Mouse (Mus musculus) cerebellum, adult 8-10 months (tissue): ENCODE measurements around the gene Cep44.

ENCODE experiments used
- DNase-seq: peaks from one replicate; pipeline ENCODE4 v3.0.0; 2022

The Cep44 gene

DNA sequence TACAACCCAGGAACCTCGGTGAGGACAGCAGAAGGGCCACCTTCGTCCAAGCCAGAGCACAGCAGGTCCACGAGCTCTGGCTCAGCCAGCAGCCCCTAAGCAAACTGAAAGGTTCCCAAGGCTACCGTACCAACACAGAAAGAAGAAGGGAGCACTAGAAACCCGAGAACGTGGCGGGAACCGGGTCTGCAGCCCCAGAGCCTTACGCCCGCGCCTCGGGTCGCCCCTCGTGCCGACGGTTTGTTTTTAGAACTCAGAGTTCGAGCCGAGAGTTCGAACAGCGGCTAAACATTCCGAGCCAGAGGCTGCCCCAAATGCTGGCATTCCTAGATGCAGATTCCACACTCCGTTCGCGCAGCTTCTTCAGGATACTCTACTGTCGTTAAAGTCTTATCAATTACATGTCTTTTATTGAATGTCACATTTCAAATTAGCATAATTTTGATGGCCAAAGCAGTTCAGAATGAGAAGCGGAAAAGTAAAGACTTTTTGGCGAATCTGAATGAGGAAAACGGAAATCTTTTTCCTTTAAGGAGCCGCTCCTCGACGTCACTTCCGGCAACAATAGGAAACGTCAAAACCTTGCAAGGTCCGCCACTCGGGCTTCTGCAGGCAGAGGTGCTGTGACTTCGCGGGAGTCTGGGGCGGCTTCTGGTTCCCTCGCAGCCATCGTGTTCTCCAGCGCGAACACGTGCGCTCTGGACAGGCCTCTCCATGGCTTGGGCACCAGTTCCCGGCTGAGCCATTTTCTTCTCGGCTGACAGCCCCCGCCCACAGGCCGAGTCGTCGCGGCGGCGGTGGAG is at the start of gene Cep44, which contains the start of gene Fbxo8:
Gene Cep44, minus strand, starts transcription at position 490 of the 803 bp plus-strand sequence.
Gene Fbxo8, plus strand, starts transcription at position 533 of the 803 bp plus-strand sequence.
- DNase-seq, result peak; percentile 83

DNA sequence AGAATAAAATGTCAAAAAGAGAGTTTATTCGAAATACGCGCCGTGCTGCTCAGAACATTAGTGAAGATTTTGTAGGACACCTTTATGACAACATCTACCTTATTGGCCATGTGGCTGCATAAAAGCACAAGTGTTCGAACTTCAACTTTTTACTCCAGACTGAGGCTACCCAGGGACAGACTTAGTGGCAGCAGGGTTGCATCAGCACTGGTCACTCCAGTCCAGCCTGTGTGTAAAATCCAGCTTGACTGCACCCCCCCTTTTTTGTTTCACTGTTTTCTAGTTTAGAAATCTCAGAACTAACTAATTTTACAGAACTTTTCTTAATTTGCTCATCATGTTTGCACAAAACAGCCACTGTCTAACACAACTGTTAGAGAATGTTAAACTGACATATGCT is 40.7 kb upstream of the Cep44 start:
- no peak for DNase-seq

DNA sequence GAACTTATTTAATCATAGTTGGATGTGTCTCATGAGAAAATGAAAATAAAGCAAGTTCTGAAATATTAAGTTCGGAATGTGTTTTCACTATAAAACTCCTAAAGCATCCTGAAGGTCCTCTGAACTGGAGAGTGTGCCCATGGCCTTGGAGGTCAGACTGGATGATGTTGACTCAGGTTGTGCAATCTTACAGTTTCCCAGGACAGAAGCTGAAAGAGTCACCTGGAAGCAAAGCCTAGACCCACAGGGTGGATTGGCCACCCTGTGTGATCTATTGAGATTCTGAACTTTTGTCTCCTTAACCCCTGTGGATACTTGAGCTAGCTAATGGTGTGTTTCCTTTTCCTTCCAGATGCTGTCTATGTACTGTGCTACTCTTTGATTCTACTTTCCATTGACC is 40.2 kb upstream of the Cep44 start:
- no peak for DNase-seq

DNA sequence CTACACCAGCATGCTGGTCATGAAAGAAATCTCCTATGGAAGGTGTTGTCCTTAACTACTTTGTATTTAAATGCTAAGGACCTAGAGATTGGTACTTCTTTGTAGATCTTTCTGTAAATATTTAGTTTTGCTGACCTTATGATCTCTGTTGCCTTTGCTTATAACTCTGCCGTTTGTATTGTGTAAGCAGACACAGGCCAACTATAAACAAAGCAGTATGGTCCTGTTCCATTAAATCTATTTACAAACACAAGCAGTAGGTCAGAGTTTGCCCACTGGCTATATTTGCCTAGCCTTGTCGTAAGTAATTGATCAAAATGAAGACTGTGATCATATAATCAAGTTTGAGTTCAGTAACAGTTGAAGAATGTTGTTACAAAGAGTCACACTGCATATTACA is 38.2 kb upstream of the Cep44 start:
- no peak for DNase-seq

DNA sequence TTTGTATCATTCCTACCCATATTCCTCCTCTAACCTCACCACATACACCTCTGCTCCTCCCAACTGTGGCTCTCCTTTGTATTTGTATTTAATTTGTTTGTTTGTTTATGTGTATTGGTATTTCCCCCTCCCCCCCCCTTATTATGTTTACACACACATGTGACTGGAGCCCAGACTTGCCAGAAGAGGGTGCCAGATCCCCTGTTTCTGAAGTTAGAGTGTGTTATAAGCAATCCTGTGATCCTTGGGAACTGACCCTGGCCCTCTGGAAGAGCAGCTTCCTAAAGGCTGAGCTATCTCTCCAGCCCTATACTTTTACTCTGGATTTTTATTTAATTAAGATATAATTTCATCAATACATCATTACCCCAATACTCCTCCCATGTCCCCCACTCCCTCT is 32.0 kb upstream of the Cep44 start:
- no peak for DNase-seq

DNA sequence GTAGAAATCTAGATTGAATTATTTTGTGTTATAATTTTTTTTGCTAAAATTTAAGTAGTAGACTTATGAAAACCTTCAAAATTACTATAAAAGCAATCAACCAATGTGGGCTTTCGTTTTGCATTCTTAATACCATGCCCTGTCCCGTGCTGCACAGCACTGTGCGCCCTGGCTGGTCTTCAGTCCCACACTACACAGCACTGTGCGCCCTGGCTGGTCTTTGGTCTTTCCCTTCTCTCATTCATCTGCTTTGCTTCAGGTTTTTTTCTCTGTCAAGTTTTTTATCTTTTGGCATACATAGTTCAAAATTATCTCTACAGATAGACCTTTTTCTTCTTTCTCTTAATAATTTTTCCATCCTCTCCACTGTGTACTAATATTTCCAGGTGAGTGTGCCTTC is 30.1 kb upstream of the Cep44 start:
- no peak for DNase-seq

DNA sequence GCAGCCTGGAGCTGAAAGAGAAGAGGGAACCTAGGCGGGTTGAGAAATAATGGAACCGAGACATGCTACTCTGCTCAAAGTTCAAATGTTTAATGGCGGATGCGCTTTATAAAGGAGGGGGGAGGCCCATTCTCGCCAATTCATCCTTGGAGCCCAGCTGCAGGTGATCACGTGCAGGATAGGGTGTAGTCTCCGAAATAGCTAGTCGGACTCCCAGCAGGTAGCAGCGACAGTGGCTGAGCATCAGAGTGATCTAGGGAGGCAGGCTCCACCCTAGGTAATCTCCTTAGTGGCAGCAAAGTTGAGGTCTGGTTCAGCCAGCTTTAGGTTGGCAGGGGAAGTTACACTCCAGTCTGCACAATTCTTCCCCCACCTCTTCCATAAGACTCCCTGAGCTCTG is 16.0 kb upstream of the Cep44 start:
- DNase-seq, result no peak

DNA sequence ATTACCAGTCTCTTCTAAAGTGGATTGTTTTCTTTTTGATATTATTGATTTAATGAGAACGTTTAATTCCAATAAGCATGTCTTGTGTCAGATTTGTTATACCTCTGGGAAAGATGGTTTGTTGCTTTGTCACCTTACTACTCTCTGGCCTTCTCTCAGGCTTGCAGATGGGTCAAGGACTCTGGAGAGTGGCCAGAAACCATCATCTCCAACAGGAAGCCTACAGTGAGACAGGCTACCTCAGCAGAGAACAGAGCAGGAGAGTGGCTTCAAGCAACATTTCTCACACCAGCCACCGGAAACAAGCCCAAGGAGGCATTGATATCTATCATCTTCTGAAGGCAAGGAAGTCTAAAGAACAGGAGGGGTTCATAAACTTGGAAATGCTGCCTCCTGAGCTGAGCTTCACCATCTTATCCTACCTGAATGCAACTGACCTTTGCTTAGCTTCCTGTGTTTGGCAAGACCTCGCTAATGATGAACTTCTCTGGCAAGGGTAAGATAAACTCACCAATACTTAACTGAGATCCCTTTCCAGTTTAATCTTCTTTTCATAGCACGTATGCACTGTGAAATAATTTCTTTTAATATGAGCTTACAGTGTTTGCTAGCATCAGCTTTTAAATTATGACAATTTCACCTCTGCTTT is 13.7 kb upstream of the Cep44 start:
- peak; percentile 43 for DNase-seq

DNA sequence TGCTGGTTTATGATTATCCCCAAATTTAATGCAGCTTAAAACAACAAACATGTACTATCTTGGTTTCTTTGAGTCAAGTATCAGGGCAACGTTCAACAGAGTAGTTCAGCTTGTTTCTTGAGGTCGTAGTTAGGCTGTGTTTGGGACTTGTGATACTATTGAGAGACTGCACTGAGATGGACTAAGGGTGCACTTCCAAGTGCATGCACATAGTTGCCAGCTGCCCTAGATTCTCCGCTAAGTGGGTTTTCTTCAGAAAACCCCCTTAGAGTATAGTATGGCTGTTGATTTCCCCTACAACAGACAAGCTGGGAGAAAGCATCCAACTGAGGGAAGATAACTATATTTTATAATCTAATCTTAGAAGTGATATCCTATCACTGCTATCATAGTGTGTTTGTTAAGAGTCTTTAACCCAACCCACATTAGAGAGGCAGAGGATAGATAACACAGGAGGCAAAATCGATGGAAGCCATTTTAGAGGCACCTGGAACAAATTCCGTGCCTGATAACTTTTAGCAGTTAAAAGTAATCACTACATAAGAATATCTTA is 1.8 kb upstream of the Cep44 start:
- DNase-seq, result no peak

DNA sequence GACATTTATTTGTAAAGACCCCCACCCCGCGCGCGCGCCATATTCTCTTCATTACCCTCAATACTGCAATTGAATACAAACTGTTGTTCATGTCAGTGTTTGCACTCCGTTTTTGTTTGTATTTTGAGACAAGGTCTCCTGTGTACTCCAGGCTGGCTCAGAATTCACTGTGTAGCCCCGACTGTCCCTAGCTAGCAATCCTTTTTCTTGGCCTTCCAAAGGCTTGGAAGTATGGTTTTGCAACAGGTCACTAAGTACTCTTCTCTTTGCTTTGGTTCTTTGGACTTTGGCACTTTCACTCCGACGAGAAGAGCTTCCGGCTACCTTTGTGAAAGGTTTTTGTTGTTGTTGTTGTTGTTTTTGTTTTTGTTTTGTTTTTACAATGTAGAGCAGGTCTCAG is 1.2 kb upstream of the Cep44 start:
- DNase-seq, result no peak

DNA sequence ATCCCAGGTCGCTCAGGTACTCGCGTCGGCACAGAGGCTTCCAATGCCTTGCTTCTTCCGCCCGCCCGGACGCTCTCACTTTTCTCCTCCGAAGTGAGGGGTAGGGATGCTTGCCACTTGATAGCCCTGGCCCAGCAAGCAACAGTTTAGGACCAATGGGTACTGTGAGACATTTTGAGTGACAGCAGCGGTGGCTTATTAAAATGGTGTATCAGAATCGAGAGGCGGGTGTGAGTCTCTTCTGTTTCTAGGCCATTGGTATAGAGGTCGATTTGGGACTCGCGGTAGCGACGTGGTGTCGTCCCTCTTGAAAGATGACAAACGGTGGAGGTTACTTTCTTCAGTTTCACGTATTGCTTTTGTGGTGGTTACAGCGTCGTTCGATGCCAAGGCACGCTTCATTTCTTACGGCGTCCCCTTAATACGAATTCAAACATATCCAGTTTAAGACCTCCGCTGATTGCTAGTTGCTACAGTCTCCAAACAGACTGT is 560 bp upstream of the Cep44 start:
- peak; percentile 86 for DNase-seq

DNA sequence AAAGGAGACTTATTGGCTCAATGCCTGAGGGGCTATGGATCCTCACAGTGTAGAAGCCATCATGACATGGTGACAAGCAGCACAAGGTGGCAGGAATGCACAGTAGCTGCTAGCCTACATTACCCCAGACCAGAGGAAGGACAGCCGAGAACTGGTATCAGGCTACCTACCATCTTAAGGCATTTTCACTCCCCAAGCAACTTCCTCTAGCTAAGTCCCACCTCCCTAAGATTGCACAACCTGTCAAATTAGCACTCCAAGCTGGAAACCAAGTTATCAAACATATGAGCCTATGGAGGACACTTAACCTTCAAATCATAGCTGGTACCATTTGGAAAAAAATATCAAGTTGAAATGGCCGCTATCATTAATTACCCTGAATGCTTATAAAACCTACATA is 3.0 kb downstream of the Cep44 start:
- no peak for DNase-seq

DNA sequence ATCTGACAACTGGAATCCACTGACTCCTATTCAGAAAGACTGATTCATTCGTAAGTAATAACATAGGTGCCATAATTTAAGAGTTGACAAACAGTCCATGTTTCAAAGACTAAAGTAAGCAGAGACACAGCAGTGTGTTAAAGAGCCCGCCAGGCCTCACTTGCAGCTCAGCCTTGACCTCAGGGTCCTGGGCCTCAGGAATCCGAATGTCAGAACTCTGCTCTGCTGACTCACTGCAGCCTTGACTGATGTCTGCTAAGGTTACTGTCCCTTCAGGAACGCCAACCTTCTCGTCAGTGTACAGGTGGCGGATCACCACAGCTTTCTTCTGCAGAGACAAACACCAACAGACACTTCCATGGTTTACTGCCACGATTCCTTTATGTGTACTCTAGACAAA is 10.1 kb downstream of the Cep44 start:
- DNase-seq, result no peak

DNA sequence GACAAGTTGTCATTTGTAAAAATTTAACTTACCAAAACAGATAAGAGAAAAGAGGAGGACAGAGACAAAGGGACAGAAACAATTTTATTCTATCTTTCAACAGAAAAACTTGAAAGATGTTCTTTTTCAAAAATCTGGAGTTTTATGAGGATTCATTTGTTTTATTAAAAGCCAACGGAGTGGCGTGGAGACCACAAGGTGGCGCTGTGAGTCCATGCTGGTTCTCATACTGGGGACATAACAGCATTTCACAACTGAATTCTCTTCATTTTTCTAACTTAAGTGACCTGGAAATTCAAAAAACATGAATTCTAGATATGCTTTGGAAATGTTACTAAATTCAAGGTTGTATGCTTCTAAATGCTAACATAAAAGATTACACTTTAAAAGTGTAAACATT is 20.5 kb downstream of the Cep44 start:
- peak; percentile 27 for DNase-seq

DNA sequence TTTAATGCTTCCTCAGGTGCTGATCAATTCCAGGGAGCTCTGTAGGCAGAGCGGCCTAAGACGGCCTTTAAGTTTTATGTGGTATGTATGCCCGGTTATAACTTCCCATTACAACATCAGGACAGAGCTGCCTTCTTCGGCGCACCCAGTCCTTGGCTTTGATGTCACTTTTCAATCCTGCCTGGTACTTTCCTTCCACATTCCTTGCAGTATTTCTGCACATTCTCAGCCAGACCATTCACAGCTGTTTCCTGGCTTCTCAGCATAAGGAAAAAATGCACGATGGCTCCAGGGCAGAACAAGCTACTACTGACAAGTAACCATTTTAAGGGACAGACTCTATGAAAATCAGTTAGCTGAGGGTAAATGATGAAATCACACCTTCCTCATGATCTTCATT is 22.0 kb downstream of the Cep44 start:
- DNase-seq, result no peak

DNA sequence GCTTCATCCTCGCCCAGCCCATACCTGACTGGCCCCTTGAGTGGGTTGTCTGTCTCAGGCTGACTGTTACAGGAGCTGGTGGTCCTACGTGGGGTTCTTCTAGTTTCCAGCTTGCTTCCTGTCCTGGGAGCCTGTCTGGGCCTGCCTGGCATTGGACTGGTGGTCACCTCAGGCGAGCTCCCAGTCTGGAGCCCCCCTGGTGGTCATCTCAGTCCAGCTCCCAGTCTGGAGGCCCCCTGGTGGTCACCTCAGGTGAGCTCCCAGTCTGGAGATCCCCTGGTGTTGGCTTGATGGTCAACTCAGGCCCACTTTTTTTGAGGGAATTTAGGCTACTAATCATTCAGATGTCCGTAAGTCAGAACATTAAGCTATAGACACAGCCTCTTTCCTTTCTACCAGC is 29.8 kb downstream of the Cep44 start:
- no peak for DNase-seq

DNA sequence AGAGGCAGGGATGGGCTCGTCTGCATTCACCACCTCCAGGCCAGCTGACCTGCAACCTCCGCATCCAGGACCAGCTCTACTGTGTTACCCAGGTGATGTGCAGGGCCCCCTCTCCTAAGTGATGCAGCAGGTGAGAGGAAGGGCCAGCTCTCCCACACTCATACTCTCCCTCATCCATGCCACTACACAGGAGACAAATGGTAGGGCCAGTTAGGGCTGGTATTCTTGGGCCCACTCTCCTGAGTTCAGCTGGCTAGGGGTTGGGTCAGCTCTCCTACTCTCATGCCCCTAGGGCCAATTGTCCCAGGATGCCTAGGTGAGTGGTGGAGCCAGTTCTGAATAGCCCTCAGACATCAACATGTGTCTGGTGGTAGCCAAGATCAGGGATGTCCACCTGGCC is 30.6 kb downstream of the Cep44 start:
- DNase-seq, result no peak

DNA sequence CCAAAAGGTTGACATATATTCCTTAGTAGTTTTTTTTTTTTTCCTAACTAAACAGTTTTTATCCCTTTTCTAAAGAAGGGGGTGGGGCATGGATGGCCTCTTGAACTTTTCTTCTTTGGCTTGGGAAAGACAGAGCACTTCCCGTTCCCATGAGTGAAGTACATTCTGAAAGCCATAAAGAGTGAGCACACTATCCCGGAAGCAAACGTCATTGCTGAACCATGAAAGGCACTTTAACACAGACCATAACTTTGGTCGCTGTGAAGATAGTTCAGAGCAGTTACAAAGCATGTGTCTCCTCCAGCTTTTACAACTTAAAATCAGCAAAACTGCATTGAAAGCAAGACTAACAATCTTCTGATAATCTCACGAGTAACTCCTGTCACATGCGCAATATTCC is 32.0 kb downstream of the Cep44 start:
- no peak for DNase-seq

DNA sequence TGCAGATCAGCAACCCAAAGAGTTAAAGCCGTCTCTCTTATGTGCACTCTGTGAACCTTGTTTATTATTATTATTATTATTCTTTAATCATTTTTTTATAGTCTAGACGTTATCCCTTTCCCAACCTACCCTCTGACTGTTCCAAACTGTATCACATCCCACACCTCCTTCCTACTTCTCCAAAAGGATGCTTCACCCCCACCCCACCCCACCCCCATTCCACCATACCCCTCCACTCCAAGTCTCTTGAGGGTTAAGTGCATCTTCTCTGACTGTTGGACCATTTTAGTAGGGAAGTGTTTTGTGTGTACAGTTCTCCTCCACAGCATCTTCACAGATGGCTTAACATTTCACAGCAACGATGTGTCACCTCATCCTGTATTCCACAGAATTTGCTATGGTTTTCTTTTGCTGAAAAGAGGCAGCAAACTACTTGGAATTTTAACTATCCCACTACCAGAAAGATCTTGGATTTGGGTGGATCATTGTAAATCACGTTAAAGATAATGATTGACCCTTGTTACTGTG is 41.8 kb downstream of the Cep44 start:
- no peak for DNase-seq

DNA sequence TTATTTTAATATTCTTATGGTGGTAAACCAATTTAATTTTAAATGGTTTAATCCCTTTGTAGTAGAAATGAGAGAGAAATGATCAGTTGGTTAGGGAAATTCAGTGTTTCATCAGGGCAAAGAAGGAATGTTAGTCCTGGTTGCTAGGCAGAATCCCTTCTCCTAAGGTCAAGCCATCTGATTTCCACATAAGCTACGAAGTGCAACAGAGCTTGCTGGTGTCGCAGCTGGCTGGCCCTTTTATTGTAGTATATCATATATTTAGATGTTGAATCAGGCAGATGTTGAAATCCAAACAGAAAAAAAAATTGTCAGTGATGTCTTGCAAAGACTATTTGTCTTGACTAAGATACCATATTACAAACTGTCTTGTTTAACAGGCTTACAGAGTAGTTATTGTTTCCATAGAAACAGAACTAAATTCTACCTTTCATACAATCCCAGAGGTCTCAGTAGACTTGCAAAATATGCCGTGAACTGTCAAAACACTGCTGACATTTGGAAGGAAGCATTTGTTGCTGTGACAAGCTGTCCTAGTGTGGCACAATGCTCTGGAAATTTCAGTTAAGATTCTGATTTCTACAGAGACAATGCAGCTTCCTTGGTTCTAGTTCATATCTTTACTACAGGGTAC is 42.4 kb downstream of the Cep44 start:
- DNase-seq, result no peak

DNA sequence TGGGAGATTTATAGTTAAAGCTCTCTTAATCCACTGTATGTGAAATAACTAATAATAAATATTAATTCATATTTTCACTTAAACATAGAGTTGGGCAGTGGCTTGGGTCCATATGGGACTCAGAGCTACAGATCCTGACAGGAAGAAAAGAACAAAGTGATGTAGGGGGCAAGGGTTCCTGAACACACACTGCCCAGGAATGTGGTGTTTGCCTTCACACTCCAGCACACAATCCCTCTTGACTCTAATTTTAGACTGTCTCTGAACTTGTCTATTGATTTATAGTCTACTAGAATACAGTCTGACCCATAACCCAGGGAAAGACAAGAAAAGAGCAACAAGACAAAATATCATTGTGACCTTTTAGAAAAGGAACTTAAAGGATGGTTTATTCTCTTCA is 48.9 kb downstream of the Cep44 start:
- DNase-seq, result no peak

DNA sequence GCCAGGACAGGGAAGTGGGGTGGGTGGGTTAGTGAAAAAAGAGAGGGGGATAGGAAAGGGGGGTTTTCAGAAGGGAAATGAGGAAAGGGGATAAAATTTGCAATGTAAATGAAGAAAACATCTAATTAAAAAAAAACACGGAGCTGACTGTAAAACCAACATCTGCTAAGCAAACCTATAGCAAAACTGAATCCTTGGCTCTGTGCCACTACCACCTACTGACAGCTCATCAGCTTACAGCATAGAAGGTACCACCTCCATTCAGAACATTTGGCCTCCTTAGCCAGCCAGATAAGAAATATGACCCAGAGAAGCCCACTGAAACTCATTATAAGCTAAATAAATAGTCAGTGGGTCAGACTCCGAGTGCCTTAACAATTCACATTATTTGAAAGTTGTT is 61.4 kb downstream of the Cep44 start:
- DNase-seq, result no peak

DNA sequence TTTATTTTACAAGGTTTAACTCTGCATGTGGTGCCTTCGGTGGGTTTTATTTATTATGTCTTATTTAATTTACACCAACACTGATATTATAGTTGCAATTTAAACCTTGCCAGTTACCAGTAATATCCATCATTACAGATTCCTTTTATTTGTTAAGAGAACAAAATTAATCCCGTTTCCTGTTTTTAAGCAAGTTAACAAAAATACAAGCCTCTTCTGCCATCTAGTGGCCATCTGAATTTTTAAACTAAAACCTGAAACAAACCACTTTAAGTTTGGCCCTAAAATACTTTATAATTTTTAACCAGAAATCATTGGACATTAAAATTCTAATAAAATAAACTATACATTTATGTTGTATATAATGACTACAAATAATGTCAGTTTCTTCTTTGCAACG is 64.8 kb downstream of the Cep44 start:
- DNase-seq, result no peak
